Mouse (Mus musculus) erythroblast, embryonic 14.5 days (primary cell): ENCODE measurements around the gene Psg26.
"Not testable (repeated sequence)": the region's sequence is repeated elsewhere in the genome, so short reads cannot be mapped to it uniquely, and the experiment has no call there.

Experiments used
- GATA1 ChIP-seq: IDR thresholded peaks from 2 replicates; pipeline ENCODE4 v1.6.1; 2012; ENCODE audit warnings: low read length, inconsistent platforms, mixed read lengths
- TAL1 ChIP-seq: IDR thresholded peaks from 3 replicates; pipeline ENCODE4 v1.6.1; 2012; ENCODE audit warnings: low read length, inconsistent platforms, mixed read lengths

- TF ChIP-seq GATA1, TAL1: not testable (repeated sequence)
Observed at GRCm38 (mm10) chr7:18512417-18512816, 28.4 kb upstream of the Psg26 start.
